Mouse (Mus musculus) spleen, adult 2 months (tissue): ENCODE data around the gene Mycbpap. TPM values are rescaled to one million over a fixed set of nuclear protein-coding genes. Genes with fewer than 3 reads are reported as not detected.

Source experiments
- DNase-seq, 2 experiments: peaks; one replicate each; pipeline versions ENCODE4 v3.0.0 to v3.0.0-alpha.2; 2012 to 2021; ENCODE audit warnings: low spot score in 2 of 2, low read depth in 1 of 2
- H3K27ac ChIP-seq: fragments of 200-500 bp; 2 replicates; pipeline ENCODE4 v1.5.1; 2012; ENCODE audit warnings: low read length, inconsistent platforms; ENCODE audit not compliant: insufficient read depth
- H3K27me3 ChIP-seq: fragments of 200-500 bp; 2 replicates; pipeline ENCODE4 v1.6.1; 2012; ENCODE audit warnings: mild to moderate bottlenecking, moderate library complexity, low read length, inconsistent platforms; ENCODE audit not compliant: control insufficient read depth, insufficient read depth
- H3K36me3 ChIP-seq: fragments of 200-500 bp; 2 replicates; pipeline ENCODE4 v1.6.1; 2012; ENCODE audit warnings: mild to moderate bottlenecking, low read length, inconsistent platforms; ENCODE audit not compliant: control insufficient read depth, insufficient read depth
- H3K4me1 ChIP-seq: fragments of 200-500 bp; 2 replicates; pipeline ENCODE4 v1.6.1; 2011; ENCODE audit warnings: inconsistent platforms; ENCODE audit not compliant: control insufficient read depth, insufficient read depth, insufficient read length
- H3K4me3 ChIP-seq: fragments of 200-500 bp; 2 replicates; pipeline ENCODE4 v1.5.1; 2011; ENCODE audit warnings: mild to moderate bottlenecking, inconsistent platforms; ENCODE audit not compliant: insufficient read depth, insufficient read length; ENCODE audit errors: extremely low read depth
- CTCF ChIP-seq: fragments of 200-500 bp; IDR thresholded peaks from 2 replicates; pipeline ENCODE4 v1.5.1; 2011; ENCODE audit warnings: mild to moderate bottlenecking, inconsistent platforms; ENCODE audit not compliant: insufficient read depth, insufficient read length, insufficient replicate concordance; ENCODE audit errors: extremely low read depth
- POLR2A ChIP-seq: fragments of 200-500 bp; IDR thresholded peaks from 2 replicates; pipeline ENCODE4 v1.6.1; 2011; ENCODE audit warnings: low read depth, low read length, inconsistent platforms
- WGBS: fragments of 180-500 bp; shearing (Covaris S2); methylation state at CpG from one replicate; pipeline ENCODE4 v1.1.7; 2018; 5-methylcytosine and 5-hydroxymethylcytosine counted together
- polyA plus RNA-seq: library from polyadenylated mRNA; depleted of rRNA; stranded (reverse); fragments of >200 nt; gene quantifications from 2 replicates; pipeline ENCODE4 v1.2.3, GENCODE M21; 2012

Mycbpap gene
- polyA plus RNA-seq, 1 experiment: 0.06 TPM

GRCm38 (mm10) chr11:94483436-94483835 is 38.1 kb downstream of the Mycbpap start:
- H3K4me1 ChIP-seq: no peaks in the 10 kb centered on the region
- no peak for DNase-seq
- H3K36me3 ChIP-seq: no peaks in the 10 kb centered on the region
- TF ChIP-seq POLR2A: no peak
- TF ChIP-seq CTCF: no peak
- no peak overlapping the region for H3K27ac ChIP-seq
- WGBS: 90% methylated on average over 11 of the region's 11 CpGs
- no peak overlapping the region for H3K4me3 ChIP-seq
- H3K27me3 ChIP-seq: no peaks in the 10 kb centered on the region

DNA sequence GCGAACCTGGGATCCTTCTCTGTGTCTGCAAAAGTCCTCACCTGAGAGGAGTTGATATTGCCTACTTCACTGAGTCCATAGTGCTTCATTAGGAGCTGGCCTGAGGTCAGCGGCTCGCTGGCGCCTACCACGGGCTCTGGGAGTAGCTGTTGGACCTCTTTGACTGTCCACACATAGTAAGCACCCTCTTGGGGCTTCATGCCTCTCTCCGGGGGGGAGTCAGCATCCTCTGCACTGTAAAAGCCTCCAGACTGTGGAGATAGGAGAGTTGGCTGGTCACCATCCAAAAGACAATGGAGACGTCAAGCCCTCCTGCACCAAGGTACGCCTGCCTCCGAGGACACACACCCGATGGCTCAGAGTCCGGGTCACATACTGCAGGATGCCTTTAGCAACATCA is 38.8 kb downstream of the Mycbpap start:
- H3K4me3 ChIP-seq: no peak overlapping the region
- H3K27ac ChIP-seq: no peak overlapping the region
- 85% methylated on average over 11 of the region's 11 CpGs for WGBS
- no peaks in the 10 kb centered on the region for H3K36me3 ChIP-seq
- no peaks in the 10 kb centered on the region for H3K4me1 ChIP-seq
- DNase-seq: no peak
- no peak for TF ChIP-seq POLR2A
- TF ChIP-seq CTCF: no peak
- H3K27me3 ChIP-seq: no peaks in the 10 kb centered on the region

- H3K27me3 ChIP-seq: no peaks in the 10 kb centered on the region
- WGBS: 94% methylated on average over 7 of the region's 7 CpGs
Measured at GRCm38 (mm10) chr11:94481963-94482362, 39.6 kb downstream of the Mycbpap start.

GRCm38 (mm10) chr11:94480382-94480781 is 41.2 kb downstream of the Mycbpap start:
- 90% methylated on average over 9 of the region's 9 CpGs for WGBS
- Histone ChIP-seq H3K4me1 (no peaks in the 10 kb centered on the region), H3K4me3 (no peak overlapping the region), H3K36me3 (no peaks in the 10 kb centered on the region), H3K27me3 (0 out of 2 replicates have a peak, but pooled peaks cover 2% of the 10 kb centered on the region), H3K27ac (no peak overlapping the region)
- TF ChIP-seq CTCF (no peak), POLR2A (no peak)
- no peak for DNase-seq

More at GRCm38 (mm10) chr11:94481963-94482362, 39.6 kb downstream of the Mycbpap start:
- Histone ChIP-seq H3K4me1 (no peaks in the 10 kb centered on the region), H3K4me3 (no peak overlapping the region), H3K36me3 (no peaks in the 10 kb centered on the region), H3K27ac (no peak overlapping the region)
- TF ChIP-seq POLR2A: no peak
- TF ChIP-seq CTCF: no peak
- DNase-seq: no peak

GRCm38 (mm10) chr11:94477651-94478050 is 43.9 kb downstream of the Mycbpap start:
- TF ChIP-seq POLR2A: no peak
- no peak for TF ChIP-seq CTCF
- Histone ChIP-seq H3K27ac (no peak overlapping the region), H3K4me3 (no peak overlapping the region), H3K4me1 (peaks cover 10% of the 10 kb centered on the region), H3K36me3 (no peaks in the 10 kb centered on the region), H3K27me3 (peaks cover 22% of the 10 kb centered on the region)
- DNase-seq: no peak
- WGBS: 78% methylated on average over 6 of the region's 6 CpGs

DNA sequence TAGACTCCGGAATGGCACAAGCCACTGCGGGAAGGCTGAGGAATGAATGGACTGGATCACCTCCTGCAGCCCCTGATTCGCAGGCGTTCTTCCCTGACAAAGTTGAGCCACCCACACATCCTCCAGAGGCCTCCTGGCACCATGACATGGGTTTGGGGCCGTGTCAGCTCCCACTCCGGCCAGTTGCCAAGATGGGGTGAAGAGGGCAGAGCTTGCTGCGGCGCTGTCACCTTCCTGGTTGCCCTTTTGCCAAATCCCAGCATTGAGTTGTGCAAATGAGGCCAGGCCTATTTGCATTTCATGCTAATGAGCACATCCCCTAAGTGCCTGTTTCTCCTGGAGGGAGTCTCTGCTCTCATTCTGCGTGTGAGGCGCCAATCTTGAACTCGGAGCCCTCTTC is 45.8 kb downstream of the Mycbpap start:
- H3K27me3 ChIP-seq: peaks cover 30% of the 10 kb centered on the region
- DNase-seq: no peak
- H3K4me1 ChIP-seq: peaks cover 14% of the 10 kb centered on the region
- TF ChIP-seq CTCF: no peak
- H3K4me3 ChIP-seq: no peak overlapping the region
- no peak overlapping the region for H3K27ac ChIP-seq
- no peaks in the 10 kb centered on the region for H3K36me3 ChIP-seq
- WGBS: 19% methylated on average over 11 of the region's 11 CpGs

DNA sequence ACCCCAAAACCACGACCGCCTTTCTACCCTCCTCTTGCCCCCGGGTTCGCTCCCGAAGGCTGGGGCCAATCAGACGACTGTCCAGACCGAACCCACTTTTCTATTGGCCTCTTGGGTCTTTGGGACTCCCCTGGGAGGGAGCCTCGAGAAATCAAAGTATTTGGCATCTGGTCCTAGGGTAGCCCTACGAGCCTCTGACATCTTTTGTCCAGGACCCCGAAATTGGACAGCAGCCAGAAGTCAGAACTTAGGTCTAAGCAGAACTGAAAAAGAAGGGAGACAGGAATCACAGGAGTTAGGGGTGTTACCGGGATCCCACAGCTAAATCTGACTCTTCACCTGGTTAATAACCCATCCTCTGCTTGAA is 47.0 kb downstream of the Mycbpap start:
- Histone ChIP-seq H3K36me3 (no peaks in the 10 kb centered on the region), H3K4me3 (peak overlapping the region; percentile 54; the same call in 1 of the 2 replicates), H3K27ac (no peak overlapping the region), H3K27me3 (peaks cover 30% of the 10 kb centered on the region), H3K4me1 (peaks cover 14% of the 10 kb centered on the region)
- TF ChIP-seq POLR2A (no peak), CTCF (no peak)
- 3% methylated on average over 11 of the region's 11 CpGs for WGBS
- DNase-seq: no peak
